Mouse (Mus musculus): Measurements from ENCODE around the gene Nhlrc3. TPM values are rescaled to one million over a fixed set of nuclear protein-coding genes. Genes with fewer than 3 reads are reported as not detected.

The Nhlrc3 gene
- polyA plus RNA-seq, 2 experiments, result 3.3 to 3.5 TPM

- no peak overlapping the region for H3K4me2 ChIP-seq (ENCODE audit: low read depth)
- no peak overlapping the region for H3K9ac ChIP-seq (replicated peaks)
- no peaks in the 10 kb centered on the region for H3K27me3 ChIP-seq (ENCODE audit: control insufficient read depth, insufficient read depth, low read length)
- peaks cover 0 to 11% of the 10 kb centered on the region in 2 experiments; a peak in 2 of 4 replicates for H3K4me1 ChIP-seq (replicated peaks; ENCODE audit: control insufficient read depth in 2 of 2, insufficient read depth in 2 of 2, low read length in 1 of 2)
- TF ChIP-seq CTCF (IDR thresholded peaks at IDR 0.05; ENCODE audit: low read depth) (no peak), EP300 (IDR thresholded peaks at IDR 0.05; ENCODE audit: low read depth) (no peak)
- H3K9me3 ChIP-seq (ENCODE audit: control insufficient read depth, low read length), result no peaks in the 10 kb centered on the region
- DNase-seq (ENCODE audit: low read depth in 3 of 3, low spot score in 3 of 3) (no peak), ATAC-seq (ENCODE audit: insufficient read depth) (0 out of 2 replicates have a peak, but pooled peaks have one; percentile 31)
- H3K27ac ChIP-seq, result no peak overlapping the region
- no peaks in the 10 kb centered on the region for H3K36me3 ChIP-seq (replicated peaks; ENCODE audit: control insufficient read depth, insufficient read depth, low read depth)
- H3K4me3 ChIP-seq (ENCODE audit: insufficient read depth in 1 of 2, low read depth in 2 of 2, low read length in 2 of 2), result no peak overlapping the region
- 20% methylated on average over 9 of the region's 9 CpGs for WGBS (ENCODE audit: insufficient replicate concordance)
Observed at GRCm38 (mm10) chr3:53486996-53487576, 24.0 kb upstream of the Nhlrc3 start.

GRCm38 (mm10) chr3:53486561-53486960 is 23.4 kb upstream of the Nhlrc3 start:
- 51% methylated on average over 10 of the region's 10 CpGs for WGBS (ENCODE audit: insufficient replicate concordance)

GRCm38 (mm10) chr3:53483414-53484059 is 20.4 kb upstream of the Nhlrc3 start:
- WGBS (ENCODE audit: insufficient replicate concordance), result 66% methylated on average over 8 of the region's 8 CpGs
- Histone ChIP-seq H3K27ac (no peak overlapping the region), H3K4me2 (ENCODE audit: low read depth) (no peak overlapping the region), H3K27me3 (ENCODE audit: control insufficient read depth, insufficient read depth, low read length) (no peaks in the 10 kb centered on the region), H3K4me1 (replicated peaks; ENCODE audit: control insufficient read depth in 2 of 2, insufficient read depth in 2 of 2, low read length in 1 of 2) (peaks cover 0 to 11% of the 10 kb centered on the region in 2 experiments; a peak in 2 of 4 replicates), H3K9ac (replicated peaks) (no peak overlapping the region), H3K4me3 (ENCODE audit: insufficient read depth in 1 of 2, low read depth in 2 of 2, low read length in 2 of 2) (no peak overlapping the region), H3K9me3 (ENCODE audit: control insufficient read depth, low read length) (no peaks in the 10 kb centered on the region), H3K36me3 (replicated peaks; ENCODE audit: control insufficient read depth, insufficient read depth, low read depth) (no peaks in the 10 kb centered on the region; the same call in none of the 2 replicates)
- no peak for ATAC-seq (ENCODE audit: insufficient read depth)
- TF ChIP-seq CTCF (IDR thresholded peaks at IDR 0.05; ENCODE audit: low read depth) (no peak), EP300 (IDR thresholded peaks at IDR 0.05; ENCODE audit: low read depth) (no peak)
- no peak for DNase-seq (ENCODE audit: low read depth in 3 of 3, low spot score in 3 of 3)

More at GRCm38 (mm10) chr3:53486561-53486960, 23.4 kb upstream of the Nhlrc3 start:
- Histone ChIP-seq H3K4me3 (ENCODE audit: insufficient read depth in 1 of 2, low read depth in 2 of 2, low read length in 2 of 2) (no peak overlapping the region), H3K27ac (no peak overlapping the region), H3K4me1 (replicated peaks; ENCODE audit: control insufficient read depth in 2 of 2, insufficient read depth in 2 of 2, low read length in 1 of 2) (peaks cover 0 to 11% of the 10 kb centered on the region in 2 experiments; a peak in 2 of 4 replicates), H3K9ac (replicated peaks) (no peak overlapping the region), H3K36me3 (replicated peaks; ENCODE audit: control insufficient read depth, insufficient read depth, low read depth) (no peaks in the 10 kb centered on the region), H3K4me2 (ENCODE audit: low read depth) (no peak overlapping the region), H3K27me3 (ENCODE audit: control insufficient read depth, insufficient read depth, low read length) (no peaks in the 10 kb centered on the region), H3K9me3 (ENCODE audit: control insufficient read depth, low read length) (no peaks in the 10 kb centered on the region)
- TF ChIP-seq EP300 (IDR thresholded peaks at IDR 0.05; ENCODE audit: low read depth), result no peak
- no peak for TF ChIP-seq CTCF (IDR thresholded peaks at IDR 0.05; ENCODE audit: low read depth)
- DNase-seq (ENCODE audit: low read depth in 3 of 3, low spot score in 3 of 3) (no peak), ATAC-seq (ENCODE audit: insufficient read depth) (no peak)

- Histone ChIP-seq H3K27me3 (ENCODE audit: control insufficient read depth, insufficient read depth, low read length) (no peaks in the 10 kb centered on the region), H3K9me3 (ENCODE audit: control insufficient read depth, low read length) (no peaks in the 10 kb centered on the region), H3K36me3 (replicated peaks; ENCODE audit: control insufficient read depth, insufficient read depth, low read depth) (peaks cover 18% of the 10 kb centered on the region), H3K4me1 (replicated peaks; ENCODE audit: control insufficient read depth in 2 of 2, insufficient read depth in 2 of 2, low read length in 1 of 2) (no peaks in the 10 kb centered on the region), H3K27ac (no peak overlapping the region), H3K4me2 (ENCODE audit: low read depth) (no peak overlapping the region), H3K9ac (replicated peaks) (no peak overlapping the region), H3K4me3 (ENCODE audit: insufficient read depth in 1 of 2, low read depth in 2 of 2, low read length in 2 of 2) (no peak overlapping the region)
- TF ChIP-seq CTCF (IDR thresholded peaks at IDR 0.05; ENCODE audit: low read depth) (no peak), EP300 (IDR thresholded peaks at IDR 0.05; ENCODE audit: low read depth) (no peak)
- ATAC-seq (ENCODE audit: insufficient read depth) (no peak), DNase-seq (ENCODE audit: low read depth in 3 of 3, low spot score in 3 of 3) (no peak)
- WGBS (ENCODE audit: insufficient replicate concordance), result 87% methylated on average over 30 of the region's 30 CpGs
Observed at GRCm38 (mm10) chr3:53478419-53479046, 15.4 kb upstream of the Nhlrc3 start.

- H3K4me3 ChIP-seq (ENCODE audit: insufficient read depth in 1 of 2, low read depth in 2 of 2, low read length in 2 of 2), result no peak overlapping the region
- ATAC-seq (ENCODE audit: insufficient read depth) (no peak), DNase-seq (ENCODE audit: low read depth in 3 of 3, low spot score in 3 of 3) (no peak)
- no peaks in the 10 kb centered on the region for H3K4me1 ChIP-seq (replicated peaks; ENCODE audit: control insufficient read depth in 2 of 2, insufficient read depth in 2 of 2, low read length in 1 of 2)
- 86% methylated on average over 17 of the region's 17 CpGs for WGBS (ENCODE audit: insufficient replicate concordance)
- no peaks in the 10 kb centered on the region for H3K9me3 ChIP-seq (ENCODE audit: control insufficient read depth, low read length)
- H3K4me2 ChIP-seq (ENCODE audit: low read depth), result no peak overlapping the region
- peaks cover 22% of the 10 kb centered on the region for H3K36me3 ChIP-seq (replicated peaks; ENCODE audit: control insufficient read depth, insufficient read depth, low read depth)
- TF ChIP-seq EP300 (IDR thresholded peaks at IDR 0.05; ENCODE audit: low read depth), result no peak
- no peak for TF ChIP-seq CTCF (IDR thresholded peaks at IDR 0.05; ENCODE audit: low read depth)
- H3K27ac ChIP-seq, result no peak overlapping the region
- no peaks in the 10 kb centered on the region for H3K27me3 ChIP-seq (ENCODE audit: control insufficient read depth, insufficient read depth, low read length)
- no peak overlapping the region for H3K9ac ChIP-seq (replicated peaks)
Observed at GRCm38 (mm10) chr3:53477468-53477867, 14.3 kb upstream of the Nhlrc3 start.
